Mouse (Mus musculus) layer of hippocampus, postnatal 36 days (tissue): ENCODE data around the gene Mrpl53. TPM values are rescaled to one million over a fixed set of nuclear protein-coding genes. Genes with fewer than 3 reads are reported as not detected.
"Not testable (repeated sequence)": the region's sequence is repeated elsewhere in the genome, so short reads cannot be mapped to it uniquely, and the experiment has no call there.

Source experiments
- DNase-seq, 2 experiments: peaks; one replicate each; pipeline ENCODE4 v3.0.0; 2022
- microRNA-seq, 2 experiments: library from miRNA; unstranded; fragments of <30 nt; microRNA quantifications; one replicate each; pipeline ENCODE4 v1.2.0; 2021
- total RNA-seq, 2 experiments: library from RNA; stranded (reverse); gene quantifications; 2 replicates each; pipeline ENCODE4 v1.2.3; 2021

The Mrpl53 gene
- total RNA-seq, 2 experiments from 2014 or later: 64.4 to 69.9 TPM

DNA sequence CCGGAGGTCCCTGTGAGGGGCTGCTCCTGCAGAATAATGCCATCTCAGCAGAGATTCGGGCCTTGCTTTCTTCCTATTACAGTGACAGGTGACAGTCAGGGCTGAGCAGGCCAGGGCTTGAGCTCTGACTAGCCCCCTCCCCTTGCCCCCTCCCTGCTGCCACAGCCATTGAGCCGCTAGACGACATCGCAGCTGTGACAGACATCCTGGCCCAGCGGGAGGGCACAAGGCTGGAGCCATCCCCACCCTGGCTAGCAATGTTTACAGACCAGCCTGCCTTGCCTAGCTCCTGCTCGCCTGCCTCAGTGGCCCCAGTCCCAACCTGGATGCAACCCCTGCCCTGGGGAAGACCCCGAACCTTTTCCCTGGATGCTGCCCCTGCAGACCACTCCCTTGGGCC is 42.9 kb downstream of the Mrpl53 start:
- no peak for DNase-seq

DNA sequence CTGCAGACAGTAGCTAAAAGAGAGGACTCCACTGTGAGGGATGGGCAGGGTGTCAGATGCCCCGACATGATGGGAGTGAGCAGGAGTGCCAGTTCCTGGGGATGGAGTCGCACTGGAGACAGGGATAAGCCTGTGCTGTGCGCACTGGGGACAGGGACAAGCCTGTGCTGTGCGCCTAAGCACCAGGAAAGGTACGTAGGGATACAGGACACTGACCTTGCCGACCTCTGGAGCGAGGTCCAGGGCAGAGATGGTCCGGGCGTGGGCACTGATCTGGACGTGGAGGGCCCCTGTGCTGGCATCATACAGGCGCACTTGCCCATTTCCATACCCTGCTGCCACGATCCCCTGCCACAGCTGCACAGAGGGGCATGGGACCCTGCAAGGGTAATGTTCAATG is 44.2 kb downstream of the Mrpl53 start:
- no peak for DNase-seq

DNA sequence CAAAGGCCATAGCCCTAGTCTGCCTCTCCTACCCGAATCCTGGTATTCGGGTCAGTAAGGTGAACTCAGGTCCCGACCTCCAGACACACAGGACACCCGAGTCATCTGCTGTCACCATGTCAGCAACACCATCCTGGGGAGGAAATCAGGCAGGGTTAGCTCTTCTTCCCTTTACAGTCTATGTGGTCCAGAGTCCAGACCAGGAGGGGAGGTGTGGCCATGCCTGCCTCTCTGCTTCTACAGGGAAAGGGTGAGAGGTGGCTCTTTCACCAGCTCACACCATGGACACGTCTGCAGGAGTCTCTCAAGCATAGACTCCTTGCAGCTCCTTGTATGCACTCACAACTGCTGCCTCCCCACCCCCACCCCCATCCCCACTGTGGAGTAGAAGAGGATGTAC is 44.6 kb downstream of the Mrpl53 start:
- no peak for DNase-seq

DNA sequence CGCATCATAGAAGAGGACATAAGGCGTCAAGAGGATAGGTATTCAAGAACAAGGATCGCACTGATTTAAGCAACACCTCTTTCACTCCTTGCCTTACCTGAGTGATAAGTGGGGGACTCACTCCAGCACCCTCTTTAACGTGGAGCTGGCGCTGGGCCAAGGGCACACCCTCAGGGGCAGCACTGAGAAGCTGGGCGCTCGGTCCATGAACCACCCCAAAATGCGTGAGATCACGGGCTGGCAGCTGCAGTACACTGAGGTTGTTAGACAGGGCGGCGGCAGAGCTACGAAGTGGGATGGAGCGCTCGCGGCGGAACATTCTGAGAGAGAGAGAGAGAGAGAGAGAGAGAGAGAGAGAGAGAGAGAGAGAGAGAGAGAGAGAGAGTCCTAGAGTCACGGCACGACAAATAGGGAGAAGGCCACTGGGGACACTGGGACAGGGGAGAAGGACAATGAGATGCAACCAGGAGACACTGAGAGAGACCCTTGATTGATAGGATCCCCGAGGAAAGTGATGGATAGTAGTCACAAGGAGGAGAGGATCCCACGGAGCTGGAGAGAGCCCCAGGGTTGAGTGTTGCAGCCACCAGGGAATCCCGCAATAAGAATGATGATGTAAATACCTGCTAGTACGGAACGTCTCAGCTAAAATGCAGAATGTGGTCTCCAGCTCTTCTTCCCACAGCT is 46.9 kb downstream of the Mrpl53 start:
- no peak for DNase-seq

DNA sequence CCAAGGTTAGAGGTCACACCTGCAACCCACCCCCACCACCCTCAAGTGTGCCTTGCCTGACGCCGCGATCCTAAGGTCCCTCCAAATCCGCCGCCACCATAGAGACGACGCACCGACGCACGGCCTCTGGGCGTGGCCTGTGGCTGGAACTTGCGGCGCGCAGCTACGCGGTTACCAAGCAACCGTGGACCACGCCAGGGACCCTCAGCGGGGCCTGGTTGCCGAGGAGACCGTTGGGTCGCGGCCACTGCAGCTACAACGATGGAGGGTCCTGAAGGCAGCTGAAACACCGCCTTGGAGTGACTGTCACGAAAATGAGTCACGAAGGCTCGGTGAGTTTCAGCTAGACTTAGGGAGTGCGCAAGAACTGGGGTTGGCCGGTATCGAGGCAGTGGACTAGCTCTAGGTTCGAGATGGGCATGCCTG is 47.4 kb downstream of the Mrpl53 start, which contains the start of the genes Wdr54 and 1700003E16Rik:
Gene Wdr54 (minus strand): TSS at position 139 of the 426 bp plus-strand sequence.
Gene 1700003E16Rik (plus strand): TSS at position 146 of the 426 bp plus-strand sequence.
- DNase-seq: peak; percentile 73 to 82

DNA sequence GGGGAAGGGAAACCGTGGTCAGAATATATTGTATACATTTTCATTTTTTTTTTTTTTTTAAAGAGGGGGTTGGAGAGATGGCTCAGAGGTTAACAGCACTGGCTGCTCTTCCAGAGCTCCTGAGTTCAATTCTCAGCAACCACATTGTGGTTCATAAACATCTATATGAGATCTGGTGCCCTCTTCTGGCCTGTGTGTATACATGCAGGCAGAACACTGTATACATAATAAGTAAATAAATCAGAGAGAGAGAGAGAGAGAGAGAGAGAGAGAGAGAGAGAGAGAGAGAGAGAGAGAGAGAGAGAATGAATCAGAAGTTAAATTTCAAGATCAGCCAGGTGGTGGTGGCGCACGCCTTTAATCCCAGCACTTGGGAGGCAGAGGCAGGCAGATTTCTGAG is 50.6 kb downstream of the Mrpl53 start:
- not testable (repeated sequence) for DNase-seq

Small RNA genes within 50 kb of the gene (microRNA-seq; reads per million reads assigned to microRNA genes)
- 0 reads per million in 2 experiments for gene Mir3470a

Other genes starting within 250 kb of the Mrpl53 start
- 10 to 100 TPM; 41.0 to 41.2 TPM for gene Sema4f, start 169.3 kb upstream of the Mrpl53 start, total RNA-seq
- gene M1ap, start 162.1 kb upstream of the Mrpl53 start, total RNA-seq: not detected
- gene Dok1, start 75.6 kb upstream of the Mrpl53 start, total RNA-seq: 1 to 10 TPM; 2.5 to 2.6 TPM
- 1 to 10 TPM; 4.1 to 5.4 TPM for gene Loxl3, start 74.9 kb upstream of the Mrpl53 start, total RNA-seq
- 100 to 1,000 TPM; 121 to 142 TPM for gene Aup1, start 54.5 kb upstream of the Mrpl53 start, total RNA-seq
- gene Htra2, start 53.8 kb upstream of the Mrpl53 start, total RNA-seq: 10 to 100 TPM; 47.1 to 49.0 TPM
- gene Dqx1, start 51.2 kb upstream of the Mrpl53 start, total RNA-seq: under 1 TPM; 0.40 to 0.94 TPM
- not detected for gene Tlx2, start 38.7 kb upstream of the Mrpl53 start, total RNA-seq
- 10 to 100 TPM; 33.9 to 34.9 TPM for gene Pcgf1, start 31.2 kb upstream of the Mrpl53 start, total RNA-seq
- gene Lbx2, start 22.7 kb upstream of the Mrpl53 start, total RNA-seq: under 1 TPM in 1 of 2 experiments, not detected in 1; 0.48 TPM
- 1 to 10 TPM; 8.0 to 8.2 TPM for gene Ccdc142, start 7.4 kb upstream of the Mrpl53 start, total RNA-seq
- gene Gm42688, start 7.4 kb upstream of the Mrpl53 start, total RNA-seq: 1 to 10 TPM; 5.8 to 7.0 TPM
- gene Mogs, start 6.5 kb downstream of the Mrpl53 start, total RNA-seq: 10 to 100 TPM; 28.0 to 28.9 TPM
- 10 to 100 TPM; 58.2 to 61.4 TPM for gene Wbp1, start 12.5 kb downstream of the Mrpl53 start, total RNA-seq
- gene Ino80b, start 16.4 kb downstream of the Mrpl53 start, total RNA-seq: 10 to 100 TPM; 21.2 to 23.5 TPM
- 10 to 100 TPM; 75.9 to 90.3 TPM for gene Rtkn, start 26.4 kb downstream of the Mrpl53 start, total RNA-seq
- 10 to 100 TPM; 24.2 to 25.3 TPM for gene Wdr54, start 47.4 kb downstream of the Mrpl53 start, total RNA-seq
- gene 1700003E16Rik, start 47.4 kb downstream of the Mrpl53 start, total RNA-seq: 10 to 100 TPM; 23.4 to 24.0 TPM
- 100 to 1,000 TPM; 384 to 404 TPM for gene Dctn1, start 56.9 kb downstream of the Mrpl53 start, total RNA-seq
- gene Slc4a5, start 110.8 kb downstream of the Mrpl53 start, total RNA-seq: 1 to 10 TPM in 1 of 2 experiments, under 1 TPM in 1; 0.57 to 2.8 TPM
- gene Mthfd2, start 216.9 kb downstream of the Mrpl53 start, total RNA-seq: 1 to 10 TPM; 6.1 to 6.7 TPM
- 10 to 100 TPM; 21.6 to 21.7 TPM for gene Mob1a, start 217.0 kb downstream of the Mrpl53 start, total RNA-seq
- gene Bola3, start 240.1 kb downstream of the Mrpl53 start, total RNA-seq: 10 to 100 TPM; 51.1 to 55.5 TPM